Mouse (Mus musculus) kidney, postnatal 14 days (tissue): ENCODE measurements around the gene Rhobtb3.
"Not testable (repeated sequence)": the region's sequence is repeated elsewhere in the genome, so short reads cannot be mapped to it uniquely, and the experiment has no call there.

ENCODE experiments used
- DNase-seq: peaks from one replicate; pipeline ENCODE4 v3.0.0; 2022; ENCODE audit warnings: mixed read lengths

The Rhobtb3 gene

GRCm38 (mm10) chr13:75943189-75944043 is at the start of gene Rhobtb3:
TSS of gene Rhobtb3 (minus strand) at chr13:75943925.
- peak; percentile 87 for DNase-seq

GRCm38 (mm10) chr13:75992169-75993028 is 48.7 kb upstream of the Rhobtb3 start:
- peak; percentile 62 for DNase-seq

- DNase-seq, result peak; percentile 31
Observed at GRCm38 (mm10) chr13:75988096-75988495, 44.4 kb upstream of the Rhobtb3 start.

- DNase-seq, result peak; percentile 9
Observed at GRCm38 (mm10) chr13:75981901-75982300, 38.2 kb upstream of the Rhobtb3 start.

- no peak for DNase-seq
Observed at GRCm38 (mm10) chr13:75976649-75977048, 32.9 kb upstream of the Rhobtb3 start.

- DNase-seq, result no peak
Observed at GRCm38 (mm10) chr13:75976218-75976617, 32.5 kb upstream of the Rhobtb3 start.

- no peak for DNase-seq
Observed at GRCm38 (mm10) chr13:75975629-75976028, 31.9 kb upstream of the Rhobtb3 start.

GRCm38 (mm10) chr13:75974481-75974880 is 30.8 kb upstream of the Rhobtb3 start:
- DNase-seq, result no peak

- DNase-seq, result no peak
Observed at GRCm38 (mm10) chr13:75966850-75967249, 23.1 kb upstream of the Rhobtb3 start, which contains the start of gene Spata9. TSS of gene Spata9 (plus strand) at chr13:75967150.

- no peak for DNase-seq
Observed at GRCm38 (mm10) chr13:75955357-75955992, 11.8 kb upstream of the Rhobtb3 start.

GRCm38 (mm10) chr13:75950295-75950694 is 6.6 kb upstream of the Rhobtb3 start:
- DNase-seq, result no peak

- DNase-seq, result no peak
Observed at GRCm38 (mm10) chr13:75944044-75944820, 507 bp upstream of the Rhobtb3 start.

GRCm38 (mm10) chr13:75942731-75943130 is 994 bp downstream of the Rhobtb3 start:
- DNase-seq, result peak; percentile 9

GRCm38 (mm10) chr13:75941518-75942295 is 2.0 kb downstream of the Rhobtb3 start:
- DNase-seq, result no peak

GRCm38 (mm10) chr13:75940791-75941517 is 2.8 kb downstream of the Rhobtb3 start:
- peak; percentile 9 for DNase-seq

- DNase-seq, result no peak
Observed at GRCm38 (mm10) chr13:75938866-75939265, 4.9 kb downstream of the Rhobtb3 start.

GRCm38 (mm10) chr13:75933287-75933686 is 10.4 kb downstream of the Rhobtb3 start:
- no peak for DNase-seq

GRCm38 (mm10) chr13:75931073-75931472 is 12.7 kb downstream of the Rhobtb3 start:
- peak; percentile 70 for DNase-seq

- DNase-seq, result no peak
Observed at GRCm38 (mm10) chr13:75930660-75931059, 13.1 kb downstream of the Rhobtb3 start.

GRCm38 (mm10) chr13:75930023-75930422 is 13.7 kb downstream of the Rhobtb3 start:
- DNase-seq, result no peak

- DNase-seq, result not testable (repeated sequence)
Observed at GRCm38 (mm10) chr13:75929071-75929470, 14.7 kb downstream of the Rhobtb3 start.
